35 mouse cellular contexts compared by ENCODE assay signal in genomic region chr9:29004534-29004933, GRCm38 (mm10).
DNase-seq lines count a peak whose midpoint lies in the region; ATAC-seq and TF ChIP-seq lines count a peak whose summit lies in the region.
"Had no signal": no experiment of that assay in that cellular context is flagged by ENCODE, and none has a peak within 500 bp of the region (broad histone marks: within the 10 kb centered on the region; RNA-seq: fewer than 3 reads in every experiment).

No protein-coding gene starts in this region.

- peak overlapping the region; percentile 70 for H3K27ac ChIP-seq in left cerebral cortex, adult 2 months
- H3K27ac ChIP-seq: forebrain, embryonic 12.5 days; gastrocnemius, adult 2 months; heart, adult 2 months; heart, embryonic 13.5 days; hindbrain, embryonic 10.5 days; hindbrain, embryonic 15.5 days; kidney, embryonic 15.5 days; limb, embryonic 10.5 days; limb, embryonic 15.5 days; liver, embryonic 13.5 days; midbrain, embryonic 12.5 days; neural tube, embryonic 13.5 days had no signal

- TF ChIP-seq POLR2A in myocyte (IDR thresholded peaks at IDR 0.05; ENCODE audit: insufficient read length, low read depth): no peak

- H3ac ChIP-seq in myocyte (ENCODE audit: control insufficient read depth, insufficient read length): no peak overlapping the region

- no peak for DNase-seq in frontal cortex, postnatal 10 days (ENCODE audit: low spot score in 2 of 2)
- DNase-seq in left cerebral cortex, adult 2 months (ENCODE audit: extremely low spot score in 1 of 2, low spot score in 2 of 2): no peak
- no peak for DNase-seq in left cerebral cortex, postnatal 10 days (ENCODE audit: extremely low spot score in 1 of 2, low spot score in 2 of 2)
- peak; percentile 54 for DNase-seq in Muller cell, postnatal 12 days (ENCODE audit: inconsistent ontology term)
- no peak for DNase-seq in gastrocnemius, postnatal 10 days
- DNase-seq in cerebellum, postnatal 25 days: no peak
- DNase-seq: adrenal gland, postnatal 25 days; cerebellum, adult 18-20 months; cerebellum, postnatal 10 days; forebrain, postnatal 0 days; gastrocnemius, adult 2 months; heart, adult 2 months; heart, postnatal 10 days; kidney, adult 11 months; kidney, postnatal 25 days; liver, embryonic 13.5 days; lung, adult 18-20 months; lung, postnatal 4 days; spleen, adult 18-20 months; thymus, adult 2 months; thymus, postnatal 36 days had no signal

- TF ChIP-seq CTCF in left cerebral cortex, adult 2 months (IDR thresholded peaks at IDR 0.05): no peak

- intact Hi-C loops in left cerebral cortex, adult 2 months (cut with DNase I): no loop called here
- intact Hi-C loops in left cerebral cortex, postnatal 10 days (cut with DNase I): no loop called here

- H3K4me2 ChIP-seq in myocyte (ENCODE audit: low read depth): peak overlapping the region; percentile 12
- H3K4me2 ChIP-seq: forebrain, embryonic 12.5 days; heart, embryonic 13.5 days; hindbrain, embryonic 15.5 days; kidney, embryonic 15.5 days; limb, embryonic 15.5 days; liver, embryonic 13.5 days; midbrain, embryonic 12.5 days; neural tube, embryonic 13.5 days had no signal

- no peaks in the 10 kb centered on the region for H3K27me3 ChIP-seq in myocyte (ENCODE audit: control insufficient read depth, insufficient read depth, insufficient read length)
- H3K27me3 ChIP-seq: forebrain, embryonic 12.5 days; heart, embryonic 13.5 days; hindbrain, embryonic 15.5 days; kidney, embryonic 15.5 days; limb, embryonic 15.5 days; liver, embryonic 13.5 days; megakaryocyte, embryonic 14.5 days; midbrain, embryonic 12.5 days; neural tube, embryonic 13.5 days had no signal

- H3K36me3 ChIP-seq in myocyte (ENCODE audit: control insufficient read depth, insufficient read depth): no peaks in the 10 kb centered on the region
- H3K36me3 ChIP-seq: forebrain, embryonic 12.5 days; heart, embryonic 13.5 days; hindbrain, embryonic 10.5 days; hindbrain, embryonic 15.5 days; kidney, embryonic 15.5 days; limb, embryonic 10.5 days; limb, embryonic 15.5 days; liver, embryonic 13.5 days; midbrain, embryonic 12.5 days had no signal

- no peaks in the 10 kb centered on the region for H3K79me2 ChIP-seq in myocyte (ENCODE audit: control insufficient read depth, insufficient read depth)

- ATAC-seq in frontal cortex, adult (ENCODE audit: low TSS enrichment): peak; percentile 87
- ATAC-seq: forebrain, postnatal 0 days; inflammation-experienced regulatory T-cells, adult 6 months; lung, postnatal 0 days had no signal

- no peak overlapping the region for H3K4me3 ChIP-seq in left cerebral cortex, adult 2 months
- no peak overlapping the region for H3K4me3 ChIP-seq in myocyte
- H3K4me3 ChIP-seq: forebrain, embryonic 12.5 days; gastrocnemius, adult 2 months; heart, adult 2 months; heart, embryonic 13.5 days; hindbrain, embryonic 10.5 days; hindbrain, embryonic 15.5 days; kidney, embryonic 15.5 days; limb, embryonic 10.5 days; limb, embryonic 15.5 days; liver, embryonic 13.5 days; megakaryocyte, embryonic 14.5 days; midbrain, embryonic 12.5 days; neural tube, embryonic 13.5 days had no signal

TF ChIP-seq in myocyte, 11 proteins besides CTCF, POLR2A, EP300 and RAD21:
- no peak for TF ChIP-seq POLR2AphosphoS2 (IDR thresholded peaks at IDR 0.05; ENCODE audit: insufficient read length, low read depth)
- peak; percentile 46; the same call in 1 of the 2 replicates for TF ChIP-seq CEBPB (IDR thresholded peaks at IDR 0.05; ENCODE audit: insufficient read depth, poor library complexity, severe bottlenecking)
